Mouse (Mus musculus): Measurements from ENCODE around the gene Rae1.

Rae1 gene

GRCm38 (mm10) chr2:173027824-173028495, 28.0 kb downstream of the Rae1 start:
- DNase-seq: peak in 1 of 2 experiments; percentile 30

- no peak for DNase-seq
Measured at GRCm38 (mm10) chr2:173028508-173029031, 28.7 kb downstream of the Rae1 start.

GRCm38 (mm10) chr2:173030591-173031338, 30.8 kb downstream of the Rae1 start:
- DNase-seq: peak in 1 of 2 experiments; percentile 9

- no peak for DNase-seq
Measured at GRCm38 (mm10) chr2:173033531-173033930, 33.6 kb downstream of the Rae1 start.

GRCm38 (mm10) chr2:173034998-173035397, 35.1 kb downstream of the Rae1 start:
- DNase-seq: no peak

- DNase-seq: no peak
Measured at GRCm38 (mm10) chr2:173035653-173036052, 35.7 kb downstream of the Rae1 start.

GRCm38 (mm10) chr2:173036055-173036454, 36.1 kb downstream of the Rae1 start:
- DNase-seq: no peak

GRCm38 (mm10) chr2:173036611-173037010, 36.7 kb downstream of the Rae1 start:
- DNase-seq: no peak

GRCm38 (mm10) chr2:173037347-173037746, 37.4 kb downstream of the Rae1 start:
- DNase-seq: no peak

- no peak for DNase-seq
Measured at GRCm38 (mm10) chr2:173037827-173038607, 38.1 kb downstream of the Rae1 start.

- DNase-seq: no peak
Measured at GRCm38 (mm10) chr2:173039041-173039440, 39.1 kb downstream of the Rae1 start.

GRCm38 (mm10) chr2:173040803-173041202, 40.9 kb downstream of the Rae1 start:
- DNase-seq: no peak

GRCm38 (mm10) chr2:173041242-173041641, 41.3 kb downstream of the Rae1 start:
- no peak for DNase-seq

- no peak for DNase-seq
Measured at GRCm38 (mm10) chr2:173041893-173042292, 42.0 kb downstream of the Rae1 start.

GRCm38 (mm10) chr2:173042504-173043162, 42.7 kb downstream of the Rae1 start:
- DNase-seq: no peak

GRCm38 (mm10) chr2:173044198-173044970, 44.5 kb downstream of the Rae1 start:
- DNase-seq: no peak

- DNase-seq: peak; percentile 64 to 72
Measured at GRCm38 (mm10) chr2:173046582-173047297, 46.8 kb downstream of the Rae1 start.

- DNase-seq: no peak
Measured at GRCm38 (mm10) chr2:173047471-173047870, 47.6 kb downstream of the Rae1 start.

- DNase-seq: no peak
Measured at GRCm38 (mm10) chr2:173048041-173048745, 48.3 kb downstream of the Rae1 start.

GRCm38 (mm10) chr2:173049231-173049630, 49.3 kb downstream of the Rae1 start:
- no peak for DNase-seq

Data from spleen, adult 18-20 months (tissue).